Mouse (Mus musculus): Measurements from ENCODE around the gene Adgre1.

DNA sequence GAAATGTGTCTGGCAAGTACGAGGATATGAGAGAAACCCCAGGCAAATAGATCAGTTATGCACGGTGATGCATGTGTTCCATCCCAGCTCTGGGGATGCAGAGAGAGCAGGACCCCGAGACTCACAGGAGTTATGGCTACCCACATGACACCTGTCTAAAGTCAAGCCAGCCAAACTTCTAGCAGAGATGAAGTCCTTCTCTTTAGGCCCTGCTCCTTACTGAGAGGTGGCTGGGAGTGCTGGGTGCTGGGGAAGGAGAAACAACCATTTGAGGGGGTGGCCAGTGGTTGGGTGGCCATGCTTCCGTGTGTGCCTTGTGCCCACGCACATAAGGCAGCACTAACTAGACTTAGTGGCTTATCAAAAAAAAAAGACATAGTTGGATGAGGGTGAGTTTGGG is 8.3 kb upstream of the Adgre1 start:
- TF ChIP-seq CTCF (IDR thresholded peaks at IDR 0.05) = no peak
- TF ChIP-seq EP300 (IDR thresholded peaks at IDR 0.05) = no peak

Data from lung, postnatal 0 days (tissue).